Mouse (Mus musculus): ENCODE data around the gene Smarce1. TPM values are rescaled to one million over a fixed set of nuclear protein-coding genes. Genes with fewer than 3 reads are reported as not detected.
A peak's percentile ranks its signal among the peaks of the same experiment; 100 is the strongest.

Smarce1 gene
- polyA plus RNA-seq, 1 experiment from 2014 or later: 259 TPM

DNA sequence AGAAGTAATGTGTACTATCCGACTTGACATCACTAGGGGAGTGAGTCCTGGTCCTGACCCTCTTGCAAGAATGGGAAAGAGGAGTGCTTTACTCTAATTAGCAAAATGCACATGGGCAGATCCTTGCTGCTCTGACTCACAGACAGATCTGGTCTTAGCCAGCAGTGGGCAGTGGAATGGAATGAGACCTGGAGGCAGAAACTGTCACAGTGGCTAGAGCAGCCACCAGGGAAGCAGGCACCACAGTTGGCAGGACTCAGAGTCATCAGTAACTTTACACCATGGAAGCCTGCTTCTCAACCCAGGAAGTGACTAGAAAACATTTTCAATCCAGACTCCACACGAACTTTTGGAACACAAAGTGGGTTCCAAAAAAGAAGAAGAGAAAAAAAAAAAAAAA, 9.0 kb downstream of the Smarce1 start:
- Histone ChIP-seq H3K36me3 (peaks cover 94% of the 10 kb centered on the region), H3K9me3 (no peaks in the 10 kb centered on the region), H3K27ac (no peak overlapping the region), H3K27me3 (ENCODE audit: insufficient read depth, poor library complexity, severe bottlenecking) (no peaks in the 10 kb centered on the region), H3K4me3 (no peak overlapping the region), H3K4me1 (peaks cover 4% of the 10 kb centered on the region; the same call in 1 of the 2 replicates)
- DNase-seq (ENCODE audit: low spot score): no peak
- 67% methylated on average over 2 of the region's 2 CpGs for WGBS

DNA sequence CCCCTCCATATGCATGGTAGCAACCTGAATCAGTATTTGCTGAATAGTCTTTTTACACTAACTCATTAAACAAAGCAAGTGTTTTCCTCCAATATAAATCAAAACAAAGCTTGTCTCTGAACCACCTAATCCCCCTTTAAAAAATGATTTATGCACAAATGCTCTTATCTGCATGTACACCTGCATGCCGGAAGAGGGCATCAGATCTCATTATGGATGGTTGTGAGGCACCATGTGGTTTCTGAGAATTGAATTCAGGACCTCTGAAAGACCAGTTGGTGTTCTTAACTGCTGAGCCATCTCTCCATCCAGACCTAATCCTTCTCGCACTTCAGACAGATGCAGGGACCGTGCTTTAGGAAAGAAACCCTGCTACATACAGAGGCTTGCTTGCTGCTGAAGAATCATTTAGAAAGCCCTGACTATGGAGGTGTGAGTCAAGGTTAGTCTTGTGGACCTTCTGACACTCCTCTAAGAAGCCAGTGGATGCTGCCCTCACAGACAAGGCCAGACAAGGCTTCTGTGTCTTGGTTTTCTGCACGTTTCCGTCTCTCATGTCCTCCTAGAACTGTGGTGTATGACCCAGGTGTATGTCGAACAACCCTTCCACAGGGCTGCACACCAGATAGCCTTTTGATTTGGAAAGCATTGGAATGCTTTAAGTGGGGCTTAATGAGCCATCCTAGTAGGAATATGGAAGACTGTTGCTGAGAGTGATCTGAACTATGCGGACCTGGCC, 13.4 kb downstream of the Smarce1 start:
- H3K36me3 ChIP-seq: peaks cover 96% of the 10 kb centered on the region
- H3K4me1 ChIP-seq: peaks cover 7% of the 10 kb centered on the region; the same call in 1 of the 2 replicates
- no peak for DNase-seq (ENCODE audit: low spot score)
- H3K27ac ChIP-seq: no peak overlapping the region
- no peaks in the 10 kb centered on the region for H3K9me3 ChIP-seq
- no peaks in the 10 kb centered on the region for H3K27me3 ChIP-seq (ENCODE audit: insufficient read depth, poor library complexity, severe bottlenecking)
- H3K4me3 ChIP-seq: no peak overlapping the region
- 89% methylated on average over 7 of the region's 7 CpGs for WGBS

DNA sequence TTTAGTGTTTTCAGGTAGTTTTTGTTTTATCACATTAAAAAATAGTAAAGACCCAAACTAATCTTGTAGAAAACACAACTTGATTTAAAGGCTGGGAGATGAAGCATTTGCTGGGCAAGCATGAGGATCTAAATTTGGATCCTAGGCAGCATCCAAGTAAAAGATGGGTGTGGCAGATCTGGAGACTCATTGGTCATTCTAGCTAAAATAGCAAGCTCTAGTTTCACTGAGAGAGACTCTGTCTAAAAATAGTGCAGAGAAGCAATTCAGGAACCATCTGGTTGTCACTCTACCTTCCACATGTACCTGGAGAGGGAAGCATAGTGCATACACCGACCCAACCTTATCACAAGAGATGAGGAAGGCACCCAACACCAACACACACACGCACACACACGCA, 14.6 kb downstream of the Smarce1 start:
- Histone ChIP-seq H3K36me3 (peaks cover 98% of the 10 kb centered on the region), H3K27ac (no peak overlapping the region)
- WGBS: 77% methylated on average over 3 of the region's 3 CpGs

DNA sequence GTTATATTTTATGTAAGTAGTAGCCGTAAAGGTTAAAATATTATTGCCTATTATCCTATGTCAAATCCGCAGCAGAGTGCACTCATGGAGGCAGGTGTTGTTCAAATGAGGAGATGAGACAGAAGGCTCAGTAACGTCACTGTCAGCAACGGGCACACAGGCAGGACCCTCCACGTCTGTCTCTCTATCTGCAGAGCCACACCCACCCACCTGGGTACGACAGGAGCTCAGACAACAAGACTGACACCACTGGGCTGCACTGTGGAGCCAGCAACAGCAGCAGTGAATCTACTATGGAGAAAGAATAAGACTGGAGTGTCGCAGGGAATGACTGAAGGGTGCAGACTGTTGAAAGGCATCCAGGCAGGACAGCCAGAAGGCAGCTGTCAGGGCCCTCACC, 18.1 kb downstream of the Smarce1 start:
- H3K36me3 ChIP-seq: peaks cover 78% of the 10 kb centered on the region
- no peak overlapping the region for H3K4me3 ChIP-seq
- WGBS: 84% methylated on average over 7 of the region's 7 CpGs

More for the DNA sequence above, 14.6 kb downstream of the Smarce1 start:
- DNase-seq (ENCODE audit: low spot score): no peak
- Histone ChIP-seq H3K4me1 (peaks cover 7% of the 10 kb centered on the region; the same call in 1 of the 2 replicates), H3K9me3 (no peaks in the 10 kb centered on the region), H3K27me3 (ENCODE audit: insufficient read depth, poor library complexity, severe bottlenecking) (no peaks in the 10 kb centered on the region), H3K4me3 (no peak overlapping the region)

DNA sequence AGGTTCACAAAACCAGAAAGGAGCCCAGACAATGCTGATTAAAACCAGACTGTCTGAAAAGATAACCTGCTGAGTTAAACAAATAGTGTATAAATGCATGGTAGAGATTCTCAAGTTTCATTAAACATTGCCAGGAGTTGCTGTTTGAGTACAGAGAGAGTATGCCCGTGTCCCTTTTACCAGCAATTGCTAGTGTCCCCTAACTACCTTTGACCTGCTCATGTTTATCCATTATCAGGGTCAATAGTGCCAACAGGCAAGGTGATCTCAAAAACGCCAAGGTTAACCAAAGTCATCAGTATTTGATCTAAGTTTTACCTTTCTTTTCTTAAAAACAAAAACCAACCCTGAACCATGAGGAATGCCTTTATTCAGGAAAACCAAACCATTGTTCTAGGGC, 18.9 kb downstream of the Smarce1 start:
- H3K4me3 ChIP-seq: no peak overlapping the region
- no peak for DNase-seq (ENCODE audit: low spot score)
- H3K4me1 ChIP-seq: peaks cover 30% of the 10 kb centered on the region
- peaks cover 71% of the 10 kb centered on the region for H3K36me3 ChIP-seq
- H3K9me3 ChIP-seq: no peaks in the 10 kb centered on the region
- no peaks in the 10 kb centered on the region for H3K27me3 ChIP-seq (ENCODE audit: insufficient read depth, poor library complexity, severe bottlenecking)
- H3K27ac ChIP-seq: no peak overlapping the region
- WGBS: 80% methylated on average over 2 of the region's 2 CpGs

More for the DNA sequence above, 18.1 kb downstream of the Smarce1 start:
- Histone ChIP-seq H3K27me3 (ENCODE audit: insufficient read depth, poor library complexity, severe bottlenecking) (no peaks in the 10 kb centered on the region), H3K4me1 (peaks cover 23% of the 10 kb centered on the region), H3K9me3 (no peaks in the 10 kb centered on the region), H3K27ac (no peak overlapping the region)
- no peak for DNase-seq (ENCODE audit: low spot score)

DNA sequence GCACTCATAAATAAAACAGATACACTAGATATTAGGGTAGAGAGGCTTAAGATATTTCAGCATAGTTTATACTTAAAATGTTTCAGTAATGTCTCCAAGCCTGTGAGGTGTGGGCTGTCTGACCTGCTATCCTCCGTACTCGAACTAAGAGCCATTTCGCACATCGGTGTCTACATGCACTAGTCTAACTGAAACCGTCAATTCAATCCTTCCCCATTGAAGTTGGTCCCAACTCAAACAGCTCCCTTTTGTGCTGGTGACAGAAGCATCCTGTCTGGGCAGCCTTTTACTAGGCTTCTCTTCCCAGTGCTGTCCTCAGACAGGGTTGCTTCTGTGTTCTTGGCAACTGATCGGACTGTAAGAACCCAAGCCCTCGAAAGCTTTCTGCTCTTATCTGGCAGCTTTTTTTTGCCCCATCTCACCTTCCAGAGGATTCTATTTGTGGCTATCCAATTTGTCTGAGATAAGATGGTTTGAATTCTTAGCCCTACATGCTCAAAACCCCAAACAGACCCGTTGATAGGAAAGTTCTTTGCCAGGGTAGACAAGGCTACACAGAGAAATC, 22.6 kb downstream of the Smarce1 start:
- H3K36me3 ChIP-seq: peaks cover 34% of the 10 kb centered on the region

DNA sequence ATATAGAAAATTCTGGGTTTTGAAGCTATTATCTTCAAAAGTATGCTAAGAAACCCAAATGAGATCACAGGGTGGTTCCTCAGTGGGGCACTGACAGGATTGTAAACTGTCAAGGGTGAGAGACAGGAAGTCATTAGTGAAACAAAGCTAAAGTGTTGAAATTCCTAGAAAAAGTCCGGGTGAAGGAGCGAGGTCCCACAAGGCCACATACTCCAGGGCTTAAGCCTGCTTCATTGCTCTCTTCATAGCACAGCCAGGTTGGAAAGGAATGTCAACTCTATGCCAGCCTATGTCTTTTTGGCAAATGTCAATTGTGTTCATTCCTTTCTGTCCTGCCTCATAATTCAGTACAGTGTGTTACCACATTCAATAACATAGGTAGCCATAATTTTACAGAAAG, 23.4 kb downstream of the Smarce1 start:
- Histone ChIP-seq H3K4me3 (no peak overlapping the region), H3K9me3 (no peaks in the 10 kb centered on the region), H3K36me3 (peaks cover 27% of the 10 kb centered on the region), H3K27ac (0 out of 2 replicates have a peak overlapping the region, but pooled peaks have one; percentile 53), H3K4me1 (peaks cover 30% of the 10 kb centered on the region), H3K27me3 (ENCODE audit: insufficient read depth, poor library complexity, severe bottlenecking) (no peaks in the 10 kb centered on the region)
- DNase-seq (ENCODE audit: low spot score): no peak
- WGBS: 7% methylated on average over 2 of the region's 2 CpGs

More for the DNA sequence above, 22.6 kb downstream of the Smarce1 start:
- Histone ChIP-seq H3K4me1 (peaks cover 30% of the 10 kb centered on the region), H3K27me3 (ENCODE audit: insufficient read depth, poor library complexity, severe bottlenecking) (no peaks in the 10 kb centered on the region), H3K27ac (0 out of 2 replicates have a peak overlapping the region, but pooled peaks have one; percentile 53), H3K4me3 (no peak overlapping the region), H3K9me3 (no peaks in the 10 kb centered on the region)
- no peak for DNase-seq (ENCODE audit: low spot score)
- 46% methylated on average over 8 of the region's 8 CpGs for WGBS

DNA sequence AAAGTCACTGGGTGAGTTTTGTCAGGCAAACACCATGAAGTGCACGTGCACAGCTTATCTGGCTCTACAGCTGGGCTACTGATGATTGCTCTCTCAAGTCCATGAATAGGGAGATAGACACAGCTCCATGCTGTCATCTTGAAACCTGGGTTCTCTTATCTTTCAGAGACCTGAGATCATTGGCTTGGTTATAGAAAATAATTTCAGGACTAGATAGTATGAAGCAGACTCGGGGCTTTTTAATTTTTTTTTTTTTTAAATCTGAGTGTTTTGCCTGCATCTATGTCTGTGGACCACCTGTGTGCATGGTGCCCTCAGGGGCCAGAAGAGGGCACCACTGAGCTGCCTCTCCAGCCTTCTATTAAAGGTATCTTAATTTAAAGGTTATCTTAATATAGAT, 23.9 kb downstream of the Smarce1 start:
- 10% methylated on average over 2 of the region's 2 CpGs for WGBS
- no peaks in the 10 kb centered on the region for H3K27me3 ChIP-seq (ENCODE audit: insufficient read depth, poor library complexity, severe bottlenecking)
- peaks cover 22% of the 10 kb centered on the region for H3K36me3 ChIP-seq
- no peak for DNase-seq (ENCODE audit: low spot score)
- H3K27ac ChIP-seq: no peak overlapping the region
- H3K4me1 ChIP-seq: peaks cover 30% of the 10 kb centered on the region
- no peak overlapping the region for H3K4me3 ChIP-seq
- no peaks in the 10 kb centered on the region for H3K9me3 ChIP-seq

DNA sequence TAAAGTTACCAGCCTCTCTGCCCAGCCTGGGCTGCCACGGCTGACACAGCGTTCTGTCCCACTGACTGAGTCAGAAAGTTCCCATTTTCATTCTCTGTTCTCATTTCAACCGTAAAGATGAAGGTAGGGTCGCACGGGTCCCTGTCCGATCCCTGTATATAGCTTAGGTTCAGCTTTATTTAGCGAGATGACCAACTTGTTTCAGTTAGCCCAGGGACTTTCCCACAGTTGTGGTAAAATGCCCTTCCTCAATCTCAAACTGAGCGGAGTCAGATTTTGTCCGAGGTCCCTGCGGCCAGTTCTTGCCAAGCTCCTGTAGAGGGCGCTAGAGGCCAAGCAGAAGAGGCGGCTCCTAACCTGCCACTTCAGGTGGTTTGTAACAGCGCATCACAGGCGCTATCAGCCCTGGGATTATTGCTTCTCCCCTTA, 41.6 kb downstream of the Smarce1 start:
- Histone ChIP-seq H3K4me1 (no peaks in the 10 kb centered on the region), H3K9me3 (no peaks in the 10 kb centered on the region), H3K27ac (no peak overlapping the region), H3K36me3 (no peaks in the 10 kb centered on the region), H3K27me3 (ENCODE audit: insufficient read depth, poor library complexity, severe bottlenecking) (peaks cover 9% of the 10 kb centered on the region), H3K4me3 (no peak overlapping the region)
- WGBS: 24% methylated on average over 14 of the region's 14 CpGs
- no peak for DNase-seq (ENCODE audit: low spot score)

DNA sequence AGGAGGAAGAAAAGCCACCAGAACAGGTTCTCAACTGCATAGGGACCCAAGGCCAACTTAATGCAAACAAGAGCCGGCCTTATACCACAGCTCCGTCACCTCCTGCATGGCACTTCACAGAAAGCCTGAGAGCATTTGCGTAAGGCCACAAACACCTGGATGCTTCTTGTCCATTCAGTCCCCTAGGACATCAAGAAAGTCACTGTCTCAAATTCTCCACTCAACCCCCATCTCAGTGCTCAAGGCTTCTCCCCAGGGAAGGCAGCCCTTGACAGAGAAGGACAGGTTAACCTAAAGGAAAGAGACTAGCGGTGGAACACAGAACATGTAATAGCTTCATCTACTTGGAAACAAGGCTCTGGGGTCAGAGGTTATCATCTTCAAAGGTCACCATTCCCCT, 43.5 kb downstream of the Smarce1 start:
- H3K4me3 ChIP-seq: no peak overlapping the region
- H3K27ac ChIP-seq: no peak overlapping the region
- H3K27me3 ChIP-seq (ENCODE audit: insufficient read depth, poor library complexity, severe bottlenecking): peaks cover 9% of the 10 kb centered on the region
- no peak for DNase-seq (ENCODE audit: low spot score)
- H3K9me3 ChIP-seq: no peaks in the 10 kb centered on the region
- H3K36me3 ChIP-seq: no peaks in the 10 kb centered on the region
- no peaks in the 10 kb centered on the region for H3K4me1 ChIP-seq
- WGBS: 82% methylated on average over 4 of the region's 4 CpGs

DNA sequence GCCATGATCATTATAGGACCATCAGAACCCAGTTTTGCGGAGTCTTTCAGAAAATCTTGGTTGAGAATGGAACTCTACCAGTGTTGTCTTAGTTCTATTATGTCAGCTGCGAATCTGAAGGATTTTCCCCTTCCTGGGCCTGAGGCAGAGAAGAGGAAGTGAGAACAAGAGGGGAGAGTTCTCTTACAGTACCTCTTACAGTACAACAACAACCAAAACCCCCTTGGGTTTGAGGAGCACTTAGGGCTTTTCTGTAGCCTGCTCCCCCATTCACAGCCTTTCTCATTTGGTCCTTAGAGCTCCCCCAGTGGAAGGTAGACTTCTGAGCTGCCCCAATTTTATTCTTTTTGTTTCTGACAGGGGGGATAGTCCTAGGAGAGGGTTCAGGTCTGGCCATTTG, 44.0 kb downstream of the Smarce1 start:
- Histone ChIP-seq H3K27me3 (ENCODE audit: insufficient read depth, poor library complexity, severe bottlenecking) (peaks cover 9% of the 10 kb centered on the region), H3K4me1 (no peaks in the 10 kb centered on the region), H3K36me3 (no peaks in the 10 kb centered on the region), H3K27ac (no peak overlapping the region), H3K9me3 (no peaks in the 10 kb centered on the region), H3K4me3 (no peak overlapping the region)
- DNase-seq (ENCODE audit: low spot score): no peak
- WGBS: 73% methylated on average over 2 of the region's 2 CpGs

DNA sequence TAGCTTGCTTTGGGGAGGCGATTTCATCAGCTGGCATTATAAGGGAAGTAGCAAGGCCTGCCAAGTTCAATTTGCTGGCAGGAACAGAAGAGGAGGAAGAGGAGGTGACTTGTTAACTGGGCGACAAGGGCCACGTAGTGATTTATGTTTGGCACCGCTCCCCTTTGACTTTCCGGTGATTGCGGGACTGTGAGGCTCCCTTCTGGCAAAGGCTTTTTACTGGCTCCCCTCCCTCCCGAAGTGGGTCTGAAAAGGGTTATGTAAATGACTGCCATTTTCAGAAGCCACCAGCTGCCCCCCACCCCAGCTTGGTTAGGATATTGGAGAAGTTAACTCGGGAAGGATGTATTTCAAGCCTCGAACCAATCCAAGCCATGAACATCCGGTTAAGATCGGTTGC, 48.2 kb downstream of the Smarce1 start:
- no peaks in the 10 kb centered on the region for H3K36me3 ChIP-seq
- 68% methylated on average over 11 of the region's 11 CpGs for WGBS
- H3K4me1 ChIP-seq: peaks cover 3% of the 10 kb centered on the region; the same call in 1 of the 2 replicates

DNA sequence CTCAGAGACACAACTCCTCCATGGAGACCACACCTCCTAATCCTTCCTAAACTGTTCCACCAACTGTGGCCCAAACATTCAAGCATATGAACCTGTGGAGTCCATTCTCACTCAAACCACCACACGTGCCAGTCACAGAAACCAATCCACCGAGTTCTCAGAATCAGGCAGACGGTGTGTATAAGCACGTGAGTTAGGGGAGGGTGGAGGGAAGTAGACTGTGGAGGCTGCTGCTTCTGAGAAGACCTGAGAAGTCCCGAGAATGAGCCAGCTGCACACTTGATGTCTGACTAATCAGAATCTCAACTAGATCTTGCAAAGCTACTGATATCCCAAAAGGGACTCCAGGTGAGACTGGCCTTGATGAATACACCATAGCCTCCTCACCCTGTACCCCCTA, 50.7 kb downstream of the Smarce1 start:
- Histone ChIP-seq H3K27ac (no peak overlapping the region), H3K4me3 (no peak overlapping the region), H3K9me3 (no peaks in the 10 kb centered on the region), H3K4me1 (peaks cover 6% of the 10 kb centered on the region; the same call in 1 of the 2 replicates), H3K36me3 (no peaks in the 10 kb centered on the region), H3K27me3 (ENCODE audit: insufficient read depth, poor library complexity, severe bottlenecking) (no peaks in the 10 kb centered on the region)
- DNase-seq (ENCODE audit: low spot score): no peak
- WGBS: 86% methylated on average over 5 of the region's 5 CpGs

More for the DNA sequence above, 48.2 kb downstream of the Smarce1 start:
- no peak overlapping the region for H3K4me3 ChIP-seq
- no peaks in the 10 kb centered on the region for H3K27me3 ChIP-seq (ENCODE audit: insufficient read depth, poor library complexity, severe bottlenecking)
- H3K9me3 ChIP-seq: no peaks in the 10 kb centered on the region
- no peak overlapping the region for H3K27ac ChIP-seq
- no peak for DNase-seq (ENCODE audit: low spot score)
